Mouse (Mus musculus) limb, embryonic 11.5 days (tissue): Measurements from ENCODE around the gene Itgb5. TPM values are rescaled to one million over a fixed set of nuclear protein-coding genes. Genes with fewer than 3 reads are reported as not detected.
A peak's percentile ranks its signal among the peaks of the same experiment; 100 is the strongest.

Source experiments
- ATAC-seq: fragments of 200-750 bp; cut with Nextera tagmentation; 2 replicates; pipeline ENCODE4 v1.8.0; 2017; ENCODE audit warnings: low read depth; ENCODE audit not compliant: insufficient number of reproducible peaks, low FRiP score, low TSS enrichment
- DNase-seq: peaks from one replicate; pipeline ENCODE4 v3.0.0-alpha.2; 2015; ENCODE audit warnings: low spot score
- H3K27ac ChIP-seq: fragments of 300-500 bp; sonication (generic); replicated peaks from 2 replicates; pipeline ENCODE4 v1.5.1; 2014; ENCODE audit warnings: low read depth, mild to moderate bottlenecking, low read length
- H3K27me3 ChIP-seq: fragments of 300-500 bp; sonication (generic); 2 replicates; pipeline ENCODE4 v1.6.1; 2014; ENCODE audit warnings: mild to moderate bottlenecking, low read length, mixed read lengths; ENCODE audit not compliant: control insufficient read depth, insufficient read depth
- H3K36me3 ChIP-seq: fragments of 300-500 bp; sonication (generic); 2 replicates; pipeline ENCODE4 v1.6.1; 2014; ENCODE audit warnings: mild to moderate bottlenecking, low read length, moderate library complexity, mixed read lengths; ENCODE audit not compliant: control insufficient read depth, insufficient read depth
- H3K4me1 ChIP-seq: fragments of 300-500 bp; sonication (generic); 2 replicates; pipeline ENCODE4 v1.6.1; 2014; ENCODE audit warnings: low read length, mixed read lengths; ENCODE audit not compliant: control insufficient read depth, insufficient read depth
- H3K4me2 ChIP-seq: fragments of 300-500 bp; sonication (generic); 2 replicates; pipeline ENCODE4 v1.6.1; 2014; ENCODE audit warnings: low read depth, mild to moderate bottlenecking, moderate library complexity; ENCODE audit not compliant: severe bottlenecking
- H3K4me3 ChIP-seq: fragments of 300-500 bp; sonication (generic); 2 replicates; pipeline ENCODE4 v1.5.1; 2014; ENCODE audit warnings: low read depth, low read length
- H3K9ac ChIP-seq: fragments of 300-500 bp; sonication (generic); 2 replicates; pipeline ENCODE4 v1.6.1; 2014; ENCODE audit warnings: mild to moderate bottlenecking, low read length
- H3K9me3 ChIP-seq: fragments of 300-500 bp; sonication (generic); 2 replicates; pipeline ENCODE4 v1.6.1; 2016; ENCODE audit warnings: low read length; ENCODE audit not compliant: control insufficient read depth
- WGBS: fragments of 180-500 bp; shearing (Covaris S2); extraction: QIAGEN DNeasy Blood & Tissue Kit; methylation state at CpG from one replicate; pipeline ENCODE4 v1.1.7; 2014; 5-methylcytosine and 5-hydroxymethylcytosine counted together
- polyA plus RNA-seq: library from polyadenylated mRNA; unstranded; fragments of >200 nt; fragmentation: Nextera tagmentation; extraction: Ambion mirVana; gene quantifications from 2 replicates; pipeline ENCODE4 v1.2.1, GENCODE M21; 2014

Itgb5 gene
- polyA plus RNA-seq, 1 experiment from 2014 or later = 64.9 TPM

GRCm38 (mm10) chr16:33885671-33886328, 56.3 kb downstream of the Itgb5 start:
- 93% methylated on average over 14 of the region's 14 CpGs for WGBS
- H3K27ac ChIP-seq = no peak overlapping the region
- H3K4me1 ChIP-seq = peaks cover 23% of the 10 kb centered on the region; the same call in 1 of the 2 replicates

GRCm38 (mm10) chr16:33886665-33887064, 57.2 kb downstream of the Itgb5 start:
- no peak overlapping the region for H3K27ac ChIP-seq
- no peak overlapping the region for H3K4me2 ChIP-seq
- H3K27me3 ChIP-seq = no peaks in the 10 kb centered on the region
- no peak overlapping the region for H3K4me3 ChIP-seq
- 23% methylated on average over 6 of the region's 6 CpGs for WGBS
- H3K9ac ChIP-seq = no peak overlapping the region
- H3K36me3 ChIP-seq = no peaks in the 10 kb centered on the region
- no peak for DNase-seq
- ATAC-seq = no peak
- peaks cover 29% of the 10 kb centered on the region for H3K4me1 ChIP-seq
- H3K9me3 ChIP-seq = no peaks in the 10 kb centered on the region

More at GRCm38 (mm10) chr16:33885671-33886328, 56.3 kb downstream of the Itgb5 start:
- Histone ChIP-seq H3K27me3 (no peaks in the 10 kb centered on the region), H3K4me3 (no peak overlapping the region), H3K9ac (no peak overlapping the region), H3K4me2 (no peak overlapping the region), H3K9me3 (no peaks in the 10 kb centered on the region), H3K36me3 (no peaks in the 10 kb centered on the region)
- no peak for DNase-seq
- ATAC-seq = no peak

- no peak overlapping the region for H3K4me3 ChIP-seq
- no peaks in the 10 kb centered on the region for H3K27me3 ChIP-seq
- DNase-seq = no peak
- WGBS = 82% methylated on average over 2 of the region's 2 CpGs
- no peak overlapping the region for H3K9ac ChIP-seq
- peaks cover 29% of the 10 kb centered on the region for H3K4me1 ChIP-seq
- H3K4me2 ChIP-seq = no peak overlapping the region
- H3K36me3 ChIP-seq = no peaks in the 10 kb centered on the region
- no peak overlapping the region for H3K27ac ChIP-seq
- no peak for ATAC-seq
- no peaks in the 10 kb centered on the region for H3K9me3 ChIP-seq
Observed at GRCm38 (mm10) chr16:33887981-33888380, 58.5 kb downstream of the Itgb5 start.

- DNase-seq = no peak
- Histone ChIP-seq H3K36me3 (no peaks in the 10 kb centered on the region), H3K9me3 (no peaks in the 10 kb centered on the region), H3K4me1 (peaks cover 25% of the 10 kb centered on the region), H3K9ac (no peak overlapping the region), H3K27me3 (no peaks in the 10 kb centered on the region), H3K4me3 (no peak overlapping the region), H3K4me2 (no peak overlapping the region), H3K27ac (no peak overlapping the region)
- 88% methylated on average over 13 of the region's 13 CpGs for WGBS
- ATAC-seq = no peak
Observed at GRCm38 (mm10) chr16:33889000-33889607, 59.6 kb downstream of the Itgb5 start.

GRCm38 (mm10) chr16:33891099-33891498, 61.6 kb downstream of the Itgb5 start:
- H3K4me1 ChIP-seq = peaks cover 24% of the 10 kb centered on the region
- no peak overlapping the region for H3K4me3 ChIP-seq
- no peak for ATAC-seq
- H3K27ac ChIP-seq = no peak overlapping the region
- H3K27me3 ChIP-seq = no peaks in the 10 kb centered on the region
- DNase-seq = no peak
- no peak overlapping the region for H3K4me2 ChIP-seq
- no peaks in the 10 kb centered on the region for H3K36me3 ChIP-seq
- H3K9ac ChIP-seq = no peak overlapping the region
- no peaks in the 10 kb centered on the region for H3K9me3 ChIP-seq
- 72% methylated on average over 8 of the region's 8 CpGs for WGBS

GRCm38 (mm10) chr16:33891561-33892281, 62.3 kb downstream of the Itgb5 start:
- Histone ChIP-seq H3K9me3 (no peaks in the 10 kb centered on the region), H3K27ac (no peak overlapping the region), H3K4me2 (no peak overlapping the region), H3K4me3 (no peak overlapping the region), H3K36me3 (no peaks in the 10 kb centered on the region), H3K9ac (no peak overlapping the region), H3K4me1 (peaks cover 19% of the 10 kb centered on the region), H3K27me3 (no peaks in the 10 kb centered on the region)
- peak; percentile 69 for DNase-seq
- ATAC-seq = no peak
- 55% methylated on average over 14 of the region's 14 CpGs for WGBS

GRCm38 (mm10) chr16:33892539-33892938, 63.1 kb downstream of the Itgb5 start:
- Histone ChIP-seq H3K36me3 (no peaks in the 10 kb centered on the region), H3K9ac (no peak overlapping the region), H3K4me2 (no peak overlapping the region), H3K27ac (no peak overlapping the region), H3K27me3 (no peaks in the 10 kb centered on the region), H3K4me1 (peaks cover 17% of the 10 kb centered on the region), H3K9me3 (no peaks in the 10 kb centered on the region), H3K4me3 (no peak overlapping the region)
- ATAC-seq (no peak), DNase-seq (no peak)
- WGBS = 65% methylated on average over 6 of the region's 6 CpGs

- H3K36me3 ChIP-seq = no peaks in the 10 kb centered on the region
- ATAC-seq = no peak
- H3K4me2 ChIP-seq = no peak overlapping the region
- H3K9me3 ChIP-seq = no peaks in the 10 kb centered on the region
- no peak for DNase-seq
- H3K9ac ChIP-seq = no peak overlapping the region
- no peaks in the 10 kb centered on the region for H3K27me3 ChIP-seq
- H3K4me1 ChIP-seq = peaks cover 17% of the 10 kb centered on the region
- 92% methylated on average over 4 of the region's 4 CpGs for WGBS
- no peak overlapping the region for H3K4me3 ChIP-seq
- no peak overlapping the region for H3K27ac ChIP-seq
Observed at GRCm38 (mm10) chr16:33893796-33894195, 64.3 kb downstream of the Itgb5 start.
